Mouse (Mus musculus) limb, embryonic 14.5 days (tissue): ENCODE results near the gene Rad51b. TPM values are rescaled to one million over a fixed set of nuclear protein-coding genes. Genes with fewer than 3 reads are reported as not detected.
A peak's percentile ranks its signal among the peaks of the same experiment; 100 is the strongest.

Experiments
- ATAC-seq: fragments of 200-750 bp; cut with Nextera tagmentation; 2 replicates; pipeline ENCODE4 v1.8.0; 2017; ENCODE audit warnings: low read depth, moderate number of reproducible peaks, moderate TSS enrichment; ENCODE audit not compliant: low FRiP score
- DNase-seq: peaks from one replicate; pipeline ENCODE4 v3.0.0-alpha.2; 2015; ENCODE audit warnings: low spot score
- H3K27ac ChIP-seq: fragments of 300-500 bp; sonication (generic); replicated peaks from 2 replicates; pipeline ENCODE4 v1.5.1; 2014; ENCODE audit warnings: low read depth, mild to moderate bottlenecking, low read length, moderate library complexity, mixed read lengths
- H3K27me3 ChIP-seq: fragments of 300-500 bp; sonication (generic); 2 replicates; pipeline ENCODE4 v1.6.1; 2014; ENCODE audit warnings: low read length, mixed read lengths; ENCODE audit not compliant: control insufficient read depth, insufficient read depth
- H3K36me3 ChIP-seq: fragments of 300-500 bp; sonication (generic); 2 replicates; pipeline ENCODE4 v1.6.1; 2014; ENCODE audit warnings: mild to moderate bottlenecking, low read length, moderate library complexity, mixed read lengths; ENCODE audit not compliant: control insufficient read depth, insufficient read depth
- H3K4me1 ChIP-seq: fragments of 300-500 bp; sonication (generic); 2 replicates; pipeline ENCODE4 v1.6.1; 2014; ENCODE audit warnings: antibody characterized with exemption, low read length, mixed read lengths; ENCODE audit not compliant: control insufficient read depth, insufficient read depth
- H3K4me2 ChIP-seq: fragments of 300-500 bp; sonication (generic); replicated peaks from 2 replicates; pipeline ENCODE4 v1.6.1; 2014; ENCODE audit warnings: low read depth, mild to moderate bottlenecking, low read length, moderate library complexity; ENCODE audit not compliant: severe bottlenecking
- H3K4me3 ChIP-seq: fragments of 300-500 bp; sonication (generic); replicated peaks from 2 replicates; pipeline ENCODE4 v1.5.1; 2014; ENCODE audit warnings: low read length
- H3K9ac ChIP-seq: fragments of 300-500 bp; sonication (generic); 2 replicates; pipeline ENCODE4 v1.6.1; 2014; ENCODE audit warnings: mild to moderate bottlenecking, low read depth, low read length, moderate library complexity; ENCODE audit not compliant: severe bottlenecking
- H3K9me3 ChIP-seq: fragments of 300-500 bp; sonication (generic); 2 replicates; pipeline ENCODE4 v1.6.1; 2016; ENCODE audit warnings: low read length; ENCODE audit not compliant: control insufficient read depth
- POLR2A ChIP-seq: fragments of 200-500 bp; IDR thresholded peaks from 2 replicates; pipeline ENCODE4 v1.8.0; 2012; ENCODE audit warnings: inconsistent platforms, mild to moderate bottlenecking, moderate library complexity, borderline replicate concordance; ENCODE audit not compliant: insufficient read depth, insufficient read length; ENCODE audit errors: extremely low read depth
- WGBS: fragments of 180-500 bp; shearing (Covaris S2); extraction: QIAGEN DNeasy Blood & Tissue Kit; methylation state at CpG from one replicate; pipeline ENCODE4 v1.1.7; 2014; 5-methylcytosine and 5-hydroxymethylcytosine counted together
- polyA plus RNA-seq, 2 experiments: library from polyadenylated mRNA; depleted of rRNA in 1 of 2; stranded (reverse) in 1 of 2; unstranded in 1 of 2; fragments of >200 nt; fragmentation: Nextera tagmentation in 1 of 2; extraction: Ambion mirVana in 1 of 2; gene quantifications; 2 replicates each; pipeline versions ENCODE4 v1.2.1 to v1.2.3; 2012 to 2014

Gene Rad51b
- polyA plus RNA-seq, 2 experiments: 3.2 to 5.7 TPM

DNA sequence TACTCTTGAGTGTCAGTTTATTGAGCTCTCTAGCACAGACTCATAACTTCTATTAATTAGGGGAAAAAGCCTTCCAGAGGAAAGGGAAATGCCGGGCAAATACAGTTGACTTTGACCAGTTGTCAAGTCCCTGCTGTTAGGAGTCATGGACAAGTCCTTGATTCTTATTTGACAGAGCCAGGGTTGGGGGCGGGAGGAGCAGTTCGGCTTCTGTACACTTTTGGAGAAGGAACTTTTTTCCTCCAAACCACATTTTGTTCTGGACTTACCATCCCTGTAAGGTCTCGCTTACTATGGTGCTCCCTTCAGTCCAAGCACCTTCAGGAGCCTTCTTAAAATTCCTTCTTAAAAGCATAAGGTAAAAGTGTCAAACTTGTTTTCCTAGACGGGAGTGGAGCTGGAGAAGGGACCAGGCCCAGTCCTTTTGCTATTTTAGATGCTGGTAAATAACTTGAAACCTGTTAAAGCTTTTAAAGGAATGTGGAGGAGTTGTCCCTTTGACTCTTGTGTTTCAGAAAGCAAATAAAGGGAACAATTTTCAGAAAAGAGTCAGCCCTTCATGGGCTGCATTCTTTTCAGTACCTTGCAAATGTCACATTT is 318.7 kb downstream of the Rad51b start:
- 46% methylated on average over 5 of the region's 5 CpGs for WGBS
- Histone ChIP-seq H3K4me3 (no peak overlapping the region), H3K27me3 (no peaks in the 10 kb centered on the region), H3K9me3 (no peaks in the 10 kb centered on the region), H3K36me3 (no peaks in the 10 kb centered on the region), H3K4me1 (peaks cover 45% of the 10 kb centered on the region), H3K9ac (no peak overlapping the region), H3K4me2 (no peak overlapping the region), H3K27ac (peak overlapping the region; percentile 55; the same call in 1 of the 2 replicates)
- TF ChIP-seq POLR2A: no peak
- DNase-seq (no peak), ATAC-seq (no peak)

DNA sequence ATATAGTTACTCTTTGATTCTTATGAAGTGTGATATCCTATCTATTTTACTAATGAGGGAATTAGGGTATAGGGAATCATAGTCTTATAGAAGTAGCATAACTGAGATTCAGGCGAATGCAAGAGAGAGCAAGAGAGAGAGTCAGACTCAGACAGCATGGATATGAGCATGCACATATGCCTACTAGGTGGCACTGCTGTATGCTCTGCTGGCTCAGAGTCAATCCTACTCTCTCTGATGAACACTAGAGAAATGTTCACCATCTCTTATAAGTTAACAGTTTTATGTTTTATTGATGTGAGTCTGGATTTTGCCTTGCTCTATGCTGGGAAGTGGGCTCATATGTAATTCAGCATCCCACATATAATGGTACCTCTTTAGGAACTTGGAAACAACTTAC is 321.9 kb downstream of the Rad51b start:
- Histone ChIP-seq H3K4me2 (no peak overlapping the region), H3K27ac (no peak overlapping the region), H3K36me3 (no peaks in the 10 kb centered on the region), H3K27me3 (no peaks in the 10 kb centered on the region), H3K4me3 (no peak overlapping the region), H3K4me1 (peaks cover 29% of the 10 kb centered on the region), H3K9me3 (no peaks in the 10 kb centered on the region), H3K9ac (no peak overlapping the region)
- 88% methylated on average over 1 of the region's 1 CpGs for WGBS
- DNase-seq: no peak
- no peak for ATAC-seq
- no peak for TF ChIP-seq POLR2A

DNA sequence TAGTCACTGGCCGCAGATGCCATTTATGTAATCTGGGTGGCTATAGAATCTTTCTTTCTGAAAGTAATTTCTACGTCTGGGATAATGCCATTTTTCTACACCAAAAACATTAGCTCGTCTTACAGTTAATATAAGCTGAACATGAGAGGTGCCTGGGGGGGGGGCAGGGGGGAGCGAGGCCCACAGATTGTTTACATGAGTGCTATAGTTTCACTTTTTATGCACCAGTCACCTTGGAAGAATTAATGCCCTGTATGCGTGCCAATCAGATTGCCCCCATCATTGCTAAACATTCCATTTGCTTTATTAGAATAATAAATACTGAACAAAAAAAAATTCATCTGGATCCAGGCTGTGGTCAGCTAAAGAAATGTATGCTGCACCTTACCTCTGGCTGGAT is 323.6 kb downstream of the Rad51b start:
- H3K4me3 ChIP-seq: no peak overlapping the region
- DNase-seq: no peak
- H3K36me3 ChIP-seq: no peaks in the 10 kb centered on the region
- no peak overlapping the region; the same call in 1 of the 2 replicates for H3K27ac ChIP-seq
- no peaks in the 10 kb centered on the region for H3K27me3 ChIP-seq
- H3K4me2 ChIP-seq: no peak overlapping the region
- WGBS: 51% methylated on average over 5 of the region's 5 CpGs
- no peak for ATAC-seq
- H3K9me3 ChIP-seq: no peaks in the 10 kb centered on the region
- peaks cover 19% of the 10 kb centered on the region for H3K4me1 ChIP-seq
- no peak for TF ChIP-seq POLR2A
- no peak overlapping the region for H3K9ac ChIP-seq

DNA sequence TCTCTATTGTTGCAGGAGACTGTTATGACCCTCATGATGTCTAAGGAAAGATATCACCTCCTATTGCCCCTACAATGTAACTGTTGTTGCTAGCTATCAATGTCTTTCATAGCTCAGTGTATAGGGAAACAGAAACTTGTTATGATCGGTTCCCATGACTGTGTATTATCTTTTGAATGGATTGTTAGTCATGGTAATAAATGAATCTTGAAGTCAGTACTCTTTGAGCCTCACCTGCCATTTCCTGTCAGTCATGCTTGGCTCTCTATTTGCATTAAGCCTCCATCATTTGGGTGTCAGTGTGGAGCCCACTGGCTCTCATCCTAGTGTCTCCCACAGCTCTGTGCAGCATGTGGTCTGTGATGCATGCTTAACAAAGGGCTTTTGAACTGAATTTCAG is 326.2 kb downstream of the Rad51b start:
- no peak overlapping the region for H3K4me3 ChIP-seq
- no peak overlapping the region for H3K27ac ChIP-seq

DNA sequence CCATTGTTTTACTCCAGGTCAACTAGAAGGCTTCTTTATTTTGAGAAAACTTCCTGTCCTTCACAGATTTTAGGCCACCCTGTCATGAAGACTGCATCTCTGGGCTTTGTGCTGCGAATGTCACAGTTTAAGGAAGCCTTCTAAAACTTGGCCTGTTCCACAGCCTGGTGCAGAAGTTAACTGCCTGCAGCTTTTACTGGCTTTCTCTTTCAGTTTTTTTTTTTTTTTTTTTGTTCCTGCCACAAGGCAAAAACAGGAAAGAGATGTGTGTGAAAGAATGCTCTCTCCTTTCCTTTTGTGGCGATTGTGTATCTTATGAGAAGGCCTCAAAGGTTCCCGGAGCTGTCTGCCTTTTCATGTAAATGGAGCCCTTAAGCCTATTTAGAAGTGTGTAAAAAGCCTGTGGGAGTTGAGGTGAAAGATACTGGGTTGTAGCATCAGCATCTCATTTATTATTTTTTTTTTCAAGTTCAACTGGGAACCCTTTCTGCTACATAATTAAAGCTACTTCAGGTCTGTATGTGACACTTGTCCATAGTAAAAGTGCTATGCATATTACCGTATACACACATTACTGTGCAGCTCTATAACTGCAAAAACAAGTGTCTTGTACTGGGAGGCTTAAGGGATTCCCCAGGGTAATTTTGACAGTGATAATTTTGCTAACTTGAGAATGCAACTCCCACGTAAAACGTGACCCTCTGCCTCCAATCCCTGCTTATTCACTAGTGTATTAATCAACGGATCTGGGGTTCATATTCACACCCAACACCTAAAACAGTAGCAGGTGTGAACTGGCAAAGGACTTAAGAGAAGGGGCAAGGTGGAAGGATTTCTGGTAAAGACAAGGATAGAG is 328.8 kb downstream of the Rad51b start:
- no peak for TF ChIP-seq POLR2A
- peaks cover 11% of the 10 kb centered on the region for H3K4me1 ChIP-seq
- H3K36me3 ChIP-seq: no peaks in the 10 kb centered on the region
- 35% methylated on average over 7 of the region's 7 CpGs for WGBS
- H3K9ac ChIP-seq: no peak overlapping the region
- H3K27me3 ChIP-seq: no peaks in the 10 kb centered on the region
- ATAC-seq (no peak), DNase-seq (no peak)
- no peak overlapping the region for H3K4me2 ChIP-seq
- 0 out of 2 replicates have a peak overlapping the region, but pooled peaks have one; percentile 20 for H3K27ac ChIP-seq
- no peaks in the 10 kb centered on the region for H3K9me3 ChIP-seq
- H3K4me3 ChIP-seq: no peak overlapping the region

More for the DNA sequence above, 326.2 kb downstream of the Rad51b start:
- Histone ChIP-seq H3K4me1 (peaks cover 17% of the 10 kb centered on the region), H3K9me3 (no peaks in the 10 kb centered on the region), H3K9ac (no peak overlapping the region), H3K4me2 (no peak overlapping the region), H3K27me3 (no peaks in the 10 kb centered on the region), H3K36me3 (no peaks in the 10 kb centered on the region)
- no peak for TF ChIP-seq POLR2A
- ATAC-seq (no peak; the same call in 1 of the 2 replicates), DNase-seq (no peak)
- 93% methylated on average over 1 of the region's 1 CpGs for WGBS
